Mouse (Mus musculus) layer of hippocampus, postnatal 10 days (tissue): ENCODE results near the gene Nod1. TPM values are rescaled to one million over a fixed set of nuclear protein-coding genes. Genes with fewer than 3 reads are reported as not detected.

Experiments used
- DNase-seq, 2 experiments: peaks; one replicate each; pipeline ENCODE4 v3.0.0; 2021; ENCODE audit warnings: low spot score in 2 of 2
- total RNA-seq, 2 experiments: library from RNA; stranded (reverse); gene quantifications; 2 replicates each; pipeline ENCODE4 v1.2.3; 2021

Gene Nod1
- total RNA-seq, 2 experiments from 2014 or later, result 3.1 to 4.1 TPM

DNA sequence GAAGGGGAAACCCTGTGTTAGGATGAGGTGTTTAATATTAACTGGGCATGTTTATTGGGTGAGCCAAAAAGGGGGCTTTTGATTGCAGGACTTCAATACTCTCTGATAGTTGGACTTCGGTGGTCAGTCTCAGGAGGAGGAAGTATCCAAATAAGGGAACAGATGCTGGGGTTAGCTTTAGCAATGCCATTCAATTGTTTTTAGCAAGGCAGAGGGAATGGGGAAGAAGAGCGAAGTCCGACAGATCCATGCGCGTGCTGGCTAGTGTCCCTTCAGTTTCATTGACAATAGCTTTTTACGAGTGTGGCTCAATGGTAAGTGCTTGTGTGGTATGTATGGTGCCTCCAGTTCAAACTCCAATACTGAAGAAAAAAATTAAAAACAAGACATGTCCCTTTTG lies 31.3 kb downstream of the Nod1 start:
- DNase-seq, result no peak

DNA sequence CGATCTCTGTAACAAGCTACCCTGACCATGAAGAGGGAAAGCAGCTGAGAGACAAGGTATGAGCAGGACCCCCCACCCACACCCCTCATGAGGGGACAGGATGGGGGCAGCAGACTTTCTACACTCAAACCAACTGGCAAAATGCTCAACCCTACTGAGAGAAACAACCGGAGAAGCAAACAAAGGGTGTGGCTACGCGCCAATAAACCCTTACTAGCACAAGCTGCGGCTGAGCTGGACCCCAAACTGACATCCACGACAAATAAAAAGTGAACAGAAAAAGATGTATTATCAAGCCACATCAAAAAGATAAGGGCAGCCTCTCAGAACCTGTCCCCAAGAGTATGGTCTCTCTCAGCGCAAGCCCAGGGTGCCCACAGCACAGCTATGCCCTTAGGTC lies 32.3 kb downstream of the Nod1 start:
- DNase-seq, result no peak

DNA sequence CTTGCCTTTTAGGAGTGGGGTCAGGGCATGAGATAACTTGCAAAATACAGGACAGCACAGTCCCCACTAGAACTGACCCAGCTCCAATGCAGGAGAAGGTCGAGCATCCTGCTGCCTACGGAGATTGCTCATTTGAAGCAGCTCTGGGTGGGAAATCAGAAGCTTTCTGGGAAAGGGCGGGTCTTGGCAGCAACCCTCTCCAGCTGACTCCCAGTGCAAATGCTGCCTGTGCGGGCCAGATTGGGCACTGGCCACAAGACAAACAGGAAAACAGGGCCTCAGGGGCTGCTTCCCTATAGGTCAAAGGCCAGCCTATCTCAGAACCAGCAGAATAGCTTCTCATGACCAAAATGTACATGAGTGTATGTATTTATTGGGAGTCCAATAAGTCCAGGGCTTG lies 32.8 kb downstream of the Nod1 start:
- DNase-seq, result no peak

DNA sequence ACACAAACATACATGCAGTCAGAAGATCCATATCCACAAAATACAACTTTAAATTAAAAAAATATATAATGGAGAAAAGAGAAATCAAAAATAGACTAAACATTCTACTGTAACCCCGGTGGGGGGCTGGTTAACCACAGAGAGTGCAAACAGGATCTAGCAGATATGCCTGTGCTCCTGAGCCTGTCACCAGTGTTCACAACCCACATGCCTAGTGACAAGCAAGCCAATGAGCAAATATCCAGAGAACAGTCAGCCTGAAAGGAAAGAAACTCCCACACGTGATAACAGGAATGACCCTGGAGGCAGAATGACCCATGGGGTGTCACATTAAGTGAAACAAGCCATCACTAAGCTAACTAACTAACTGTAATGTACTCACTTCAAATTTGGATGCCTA lies 35.9 kb downstream of the Nod1 start:
- DNase-seq, result no peak

DNA sequence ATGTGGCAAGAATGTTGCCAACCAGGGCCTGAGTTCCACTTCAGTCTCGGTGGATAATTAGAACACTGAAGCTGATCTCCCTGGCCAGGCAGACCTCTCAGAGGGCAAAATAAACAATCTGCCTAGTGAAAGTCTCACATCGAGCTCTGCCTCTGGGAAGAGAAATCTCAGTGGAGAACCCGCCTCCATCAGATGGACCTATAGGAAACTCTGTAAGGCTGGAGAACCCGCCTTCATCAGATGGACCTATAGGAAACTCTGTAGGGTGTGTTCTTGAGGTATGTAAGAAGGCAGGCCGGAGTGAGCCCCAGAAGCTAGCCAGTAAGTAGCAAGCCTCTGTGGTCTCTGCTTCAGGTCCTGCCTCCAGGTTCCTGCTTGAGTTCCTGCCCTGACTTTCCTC lies 37.5 kb downstream of the Nod1 start:
- no peak for DNase-seq

DNA sequence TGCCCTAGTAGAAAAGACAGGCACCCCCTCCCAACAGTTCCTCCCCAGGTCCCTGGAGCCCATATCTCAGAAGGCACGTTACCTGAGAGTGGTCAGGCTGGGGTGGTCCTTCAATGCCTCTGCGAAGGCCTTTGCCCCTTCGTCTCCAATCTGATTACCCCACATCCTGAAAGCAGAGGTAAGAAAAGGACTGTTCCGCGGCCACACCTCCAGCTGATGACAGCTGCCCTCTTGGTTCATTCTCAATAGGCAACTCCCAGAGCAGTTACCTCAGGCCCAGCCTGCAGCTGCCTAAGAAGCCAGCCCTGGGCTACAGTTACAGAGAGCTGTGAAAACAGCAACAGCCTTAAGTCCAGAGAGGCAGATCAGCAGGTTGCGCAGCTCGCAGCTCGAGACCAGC lies 38.1 kb downstream of the Nod1 start:
- no peak for DNase-seq

DNA sequence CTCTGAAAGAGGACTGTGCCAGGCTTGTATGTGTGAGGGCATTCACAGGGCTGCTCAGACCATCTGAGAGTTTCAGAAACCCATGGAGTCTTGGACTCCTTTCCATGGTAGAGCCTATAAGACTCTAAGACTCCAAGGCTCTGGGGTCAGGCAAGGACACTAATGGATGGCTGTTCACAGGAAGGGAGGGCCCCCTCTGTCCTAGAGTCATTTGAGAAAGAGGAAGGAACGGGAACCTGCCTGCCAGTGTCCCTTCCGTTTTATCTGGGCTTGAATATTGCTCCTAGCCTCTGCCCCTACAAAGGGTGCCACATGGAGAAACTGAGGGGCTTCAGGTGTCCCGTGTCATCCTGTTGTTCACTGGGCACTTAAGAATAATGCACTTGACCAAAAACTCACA lies 38.5 kb downstream of the Nod1 start:
- DNase-seq, result no peak

DNA sequence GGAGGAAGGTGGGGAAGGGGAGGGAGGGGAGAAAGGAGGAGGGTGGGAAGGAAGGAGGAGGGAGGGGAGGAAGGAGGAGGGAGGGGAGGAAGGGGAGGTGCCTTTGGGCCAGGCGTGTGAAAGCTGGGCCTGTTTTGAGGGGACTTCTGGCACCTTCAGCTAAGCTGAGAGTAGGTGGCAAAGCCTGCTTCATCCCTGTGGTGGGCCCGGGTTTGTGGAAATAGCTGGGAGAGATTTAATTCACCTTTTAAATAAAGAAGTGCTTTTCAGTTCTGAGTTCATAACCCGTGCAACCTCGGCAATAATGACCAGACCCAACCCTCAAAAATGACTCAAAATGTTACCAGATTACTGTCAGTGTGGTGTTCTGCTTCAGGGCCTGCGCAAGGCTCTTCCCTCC lies 39.2 kb downstream of the Nod1 start:
- no peak for DNase-seq

DNA sequence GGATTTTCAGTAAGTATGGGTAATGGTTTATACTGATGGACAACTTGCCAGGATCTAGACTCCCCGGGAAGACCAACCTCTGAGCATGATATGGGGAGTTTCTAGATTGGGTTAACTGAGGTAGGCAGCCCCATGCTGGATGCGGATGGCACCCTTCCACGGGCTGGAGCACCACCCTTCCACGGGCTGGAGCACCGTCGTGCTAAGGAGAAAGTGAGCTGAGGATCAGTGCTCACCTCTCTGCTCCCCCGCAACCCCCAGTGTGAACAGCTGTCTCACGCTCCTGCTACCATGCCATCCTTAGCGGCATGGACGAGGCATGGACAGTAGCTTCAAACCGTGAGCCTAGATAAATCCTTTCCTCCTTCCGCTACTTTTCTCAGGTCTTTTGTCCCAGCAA lies 39.9 kb downstream of the Nod1 start:
- DNase-seq, result no peak

DNA sequence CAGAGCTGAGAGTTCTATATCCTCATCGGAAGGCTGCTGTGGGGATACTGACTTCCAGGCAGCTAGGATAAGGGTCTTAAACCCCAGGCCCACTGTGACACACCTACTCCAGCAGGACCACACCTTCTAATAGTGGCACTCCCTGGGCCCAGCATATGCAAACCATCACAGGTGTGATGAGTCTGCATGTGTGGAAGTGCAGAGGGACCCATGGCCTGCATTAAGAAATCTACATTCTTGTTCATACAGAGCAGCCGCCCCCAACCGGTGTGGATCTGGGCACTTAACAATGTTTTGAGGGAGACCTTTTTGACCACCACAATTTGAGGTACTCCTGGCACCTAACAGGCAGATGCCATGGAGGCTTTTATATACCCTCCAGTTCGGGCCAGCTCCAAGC lies 40.8 kb downstream of the Nod1 start:
- no peak for DNase-seq

DNA sequence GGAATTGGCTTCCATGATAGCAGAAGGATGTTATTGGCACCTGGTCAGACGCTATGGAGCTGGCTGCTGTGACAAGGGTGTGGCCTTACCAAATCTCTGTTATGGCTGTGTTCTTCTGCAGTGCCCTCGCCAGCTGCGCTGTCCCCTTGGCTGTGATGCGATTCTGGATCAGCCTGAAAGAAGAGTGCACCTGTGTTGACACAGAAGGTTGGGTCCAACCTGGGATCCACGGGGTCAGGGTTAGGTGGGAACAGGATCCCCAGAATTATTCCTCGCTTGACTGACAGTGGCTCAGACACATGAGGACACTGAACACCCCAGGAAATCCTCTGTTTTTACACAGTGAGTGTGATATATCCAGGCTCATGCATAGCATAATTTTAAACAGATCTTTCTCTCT lies 44.5 kb downstream of the Nod1 start:
- DNase-seq, result no peak

DNA sequence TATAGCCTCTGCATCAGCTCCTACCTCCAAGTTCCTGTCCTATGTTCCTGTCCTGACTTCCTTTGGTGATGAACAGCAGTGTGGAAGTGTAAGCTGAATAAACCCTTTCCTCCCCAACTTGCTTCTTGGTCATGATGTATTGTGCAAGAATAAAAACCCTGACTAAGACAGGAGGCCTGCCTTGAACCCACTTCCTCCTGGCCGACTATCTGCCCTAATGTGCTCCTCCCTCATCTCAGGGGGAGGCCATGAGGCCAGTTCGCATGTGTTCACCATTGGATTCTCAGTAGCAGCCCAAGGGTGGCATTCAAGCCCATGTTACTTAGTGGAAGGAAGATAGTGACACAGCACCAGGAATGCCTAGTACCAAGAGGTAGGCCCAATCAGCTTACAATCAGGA lies 45.5 kb downstream of the Nod1 start:
- no peak for DNase-seq

DNA sequence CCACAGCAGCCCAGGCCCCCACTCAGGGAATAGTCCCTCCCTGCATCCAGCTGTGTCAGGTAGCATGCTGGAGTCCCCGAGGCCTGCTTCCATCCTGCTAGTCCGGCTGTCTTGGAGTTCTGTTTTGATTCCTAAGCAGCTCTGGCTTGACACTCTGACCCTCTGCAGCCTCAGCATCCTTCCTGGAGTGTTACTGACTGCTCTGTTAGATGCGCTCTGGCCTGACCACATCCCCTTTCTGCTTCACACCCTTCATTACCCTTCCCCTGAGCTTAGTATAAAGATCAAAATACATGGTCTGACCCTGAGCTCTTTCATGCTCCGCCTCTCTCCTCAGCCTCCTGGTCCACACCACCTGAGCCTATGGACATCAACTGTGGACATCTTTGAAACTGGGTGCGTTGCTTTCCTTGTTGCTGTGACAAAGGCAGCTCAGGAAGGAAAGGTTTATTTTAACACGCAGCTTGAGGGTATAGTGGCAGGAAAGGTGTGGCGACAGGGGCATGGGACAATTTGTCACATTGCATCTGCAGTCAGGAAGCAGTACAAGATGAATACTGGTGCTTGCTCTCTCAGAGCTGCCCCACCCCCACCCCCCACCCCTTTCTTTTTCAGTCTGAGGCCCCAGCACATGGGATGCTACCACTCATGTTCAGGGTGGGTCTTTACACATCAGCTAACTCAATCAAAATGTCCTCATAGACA lies 46.5 kb downstream of the Nod1 start:
- DNase-seq, result no peak

DNA sequence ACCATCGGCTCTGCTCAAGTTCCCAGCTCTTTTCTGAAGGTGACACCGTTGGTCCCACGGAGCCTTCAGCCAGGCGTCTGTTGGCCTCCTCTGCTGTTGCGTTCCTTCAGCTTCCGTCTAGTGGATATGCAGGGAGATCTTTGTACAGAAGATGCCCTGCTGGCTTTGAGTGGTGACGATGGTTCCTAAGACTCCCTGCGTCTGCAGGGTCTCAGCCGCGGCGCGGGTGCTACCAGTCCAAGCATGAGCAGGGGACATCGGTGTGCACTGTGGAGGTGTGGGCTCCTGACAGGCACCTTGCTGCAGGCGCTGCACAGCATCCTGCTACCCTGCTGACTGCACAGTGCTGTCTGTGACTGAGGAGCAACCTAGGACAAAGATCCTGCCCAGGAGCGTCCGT lies 47.9 kb downstream of the Nod1 start:
- DNase-seq, result no peak

DNA sequence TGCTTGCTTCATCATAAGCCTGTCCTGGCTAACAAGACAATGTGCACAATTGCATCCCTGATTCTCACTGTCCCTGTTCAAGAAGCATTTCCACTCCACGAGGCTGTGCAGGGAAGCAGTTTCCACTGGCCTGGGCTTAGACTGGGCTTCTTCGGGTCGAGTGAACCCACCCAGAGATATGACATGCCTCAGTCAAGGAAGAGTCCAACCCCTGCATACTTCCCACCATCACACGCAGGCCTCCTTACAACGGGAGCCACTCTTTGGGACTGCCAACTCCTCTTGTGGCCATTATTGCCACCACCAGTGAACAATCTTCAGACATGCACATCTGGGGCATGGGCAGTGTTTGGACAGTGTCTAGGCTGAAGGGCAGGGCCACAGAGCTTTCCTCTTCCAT lies 53.9 kb downstream of the Nod1 start:
- no peak for DNase-seq

DNA sequence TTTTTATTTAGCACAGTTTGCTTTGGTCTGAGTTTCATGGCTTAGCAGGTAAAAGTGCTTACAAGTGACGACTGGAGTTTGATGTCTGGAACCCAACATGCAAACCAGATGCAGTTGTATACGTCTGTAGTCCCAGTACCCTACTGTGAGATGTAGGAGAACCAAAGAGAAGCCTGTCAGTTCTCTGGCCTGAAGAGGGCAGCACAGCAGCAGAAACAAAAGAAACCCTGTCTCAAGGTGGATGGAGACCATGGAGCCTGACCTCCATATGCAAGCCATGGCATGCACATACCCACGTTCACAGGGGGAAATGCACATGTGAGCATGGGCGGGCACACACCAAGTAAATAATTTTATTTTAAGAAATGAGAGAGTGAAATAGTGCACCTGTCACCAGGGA lies 54.9 kb downstream of the Nod1 start:
- peak; percentile 46 to 61 for DNase-seq

DNA sequence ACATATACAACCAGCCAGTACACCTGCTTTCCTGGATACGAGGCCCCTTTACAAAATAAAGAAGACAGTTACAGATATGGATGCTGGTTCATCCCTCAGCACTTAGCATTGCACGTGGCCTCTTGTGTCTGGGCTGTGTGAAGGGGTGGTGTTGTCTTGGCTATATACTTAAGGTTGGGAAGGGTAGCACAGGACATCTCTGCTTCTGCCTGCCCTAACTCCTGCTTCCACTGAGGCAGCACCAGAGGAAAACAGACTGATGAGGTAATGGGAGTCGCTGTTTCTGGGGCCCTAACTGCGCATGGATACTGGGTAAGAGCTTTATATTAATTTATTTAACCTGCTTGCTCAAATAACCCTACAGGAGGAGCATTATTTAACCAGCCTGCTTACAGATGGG lies 55.5 kb downstream of the Nod1 start:
- DNase-seq, result no peak

DNA sequence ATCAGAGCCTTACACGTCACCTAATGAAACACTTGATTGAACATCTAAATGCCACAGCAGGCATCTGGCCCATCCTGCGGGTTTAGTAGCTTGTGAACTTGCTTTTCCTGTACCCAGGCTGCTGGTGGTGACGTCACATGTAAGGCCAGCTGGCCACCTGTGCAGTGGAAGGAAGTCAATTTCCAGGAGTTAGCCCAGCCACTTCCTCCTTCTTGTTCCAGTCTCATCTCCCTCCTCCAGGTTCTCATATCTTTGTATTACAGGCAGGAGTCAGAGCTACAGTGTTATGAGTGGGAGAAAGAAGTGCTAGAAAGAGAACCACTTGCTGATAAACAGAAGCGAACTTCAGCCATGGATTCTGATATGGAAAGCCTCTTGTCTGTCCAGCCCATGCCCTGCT lies 56.2 kb downstream of the Nod1 start:
- DNase-seq, result no peak

DNA sequence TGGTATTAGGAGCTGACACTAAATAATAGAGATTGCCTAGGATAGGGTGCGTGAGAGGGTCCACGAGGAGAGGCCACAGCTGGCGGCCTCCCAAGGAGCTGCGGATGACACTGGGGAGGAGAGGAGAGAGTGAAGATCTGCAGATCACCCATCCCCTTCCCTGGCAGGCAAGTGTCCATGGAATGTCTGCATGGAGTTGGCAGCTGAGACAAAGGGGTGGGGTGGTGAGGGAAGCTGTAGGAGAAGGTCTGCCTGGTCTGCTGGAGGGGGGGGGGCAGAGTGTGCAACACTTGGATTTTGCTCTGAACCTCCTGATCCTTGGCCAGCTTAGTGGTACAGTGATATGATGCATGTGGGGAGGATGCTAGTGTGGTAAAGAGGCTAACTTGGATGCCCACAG lies 57.4 kb downstream of the Nod1 start:
- DNase-seq, result no peak

DNA sequence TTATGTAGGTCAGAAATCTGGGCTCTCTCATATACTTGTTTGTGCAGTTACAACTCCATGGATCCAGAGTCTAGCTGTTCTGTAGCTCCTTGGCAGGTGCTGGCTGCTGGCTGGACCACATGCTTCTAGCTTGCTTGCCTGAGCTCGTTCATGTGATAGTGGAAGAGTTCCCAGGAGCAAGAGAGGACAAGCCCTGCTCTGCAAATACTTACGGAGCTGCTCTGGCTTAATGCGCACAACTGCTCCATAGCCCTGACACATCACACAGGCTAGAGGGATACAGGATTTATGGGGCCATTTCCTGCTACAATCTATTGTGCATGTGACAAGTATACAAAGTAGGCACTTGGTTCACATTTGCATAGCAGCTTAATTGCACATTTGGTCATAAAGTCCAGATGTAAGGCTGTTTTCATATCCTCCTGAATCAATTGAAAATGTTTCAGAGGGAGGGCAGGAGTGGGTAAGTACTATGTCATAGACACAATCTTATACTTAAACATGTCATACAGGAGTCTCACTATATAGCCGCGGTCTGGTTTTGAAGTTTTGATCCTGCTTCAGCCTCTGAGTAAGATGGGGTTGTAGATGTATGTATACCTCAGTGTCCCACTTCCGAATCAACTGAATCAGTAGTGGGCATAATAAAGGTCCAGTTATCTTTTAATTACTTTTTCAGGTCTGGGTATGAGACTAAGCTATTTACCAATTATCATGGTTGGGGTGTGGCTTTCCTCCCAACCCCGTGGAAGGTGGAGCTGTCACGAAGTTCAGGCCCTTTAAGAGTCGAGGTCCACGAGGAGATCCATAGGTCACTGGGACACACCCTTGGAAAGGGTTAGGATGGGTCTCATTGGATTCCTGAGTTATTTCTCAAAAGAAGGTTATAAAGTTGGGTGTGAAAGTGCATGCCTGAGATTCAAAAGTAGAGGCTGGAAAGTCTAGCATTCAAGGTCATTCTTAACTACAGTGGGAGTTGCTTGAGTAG lies 66.1 kb downstream of the Nod1 start:
- DNase-seq, result peak in 1 of 2 experiments; percentile 19

DNA sequence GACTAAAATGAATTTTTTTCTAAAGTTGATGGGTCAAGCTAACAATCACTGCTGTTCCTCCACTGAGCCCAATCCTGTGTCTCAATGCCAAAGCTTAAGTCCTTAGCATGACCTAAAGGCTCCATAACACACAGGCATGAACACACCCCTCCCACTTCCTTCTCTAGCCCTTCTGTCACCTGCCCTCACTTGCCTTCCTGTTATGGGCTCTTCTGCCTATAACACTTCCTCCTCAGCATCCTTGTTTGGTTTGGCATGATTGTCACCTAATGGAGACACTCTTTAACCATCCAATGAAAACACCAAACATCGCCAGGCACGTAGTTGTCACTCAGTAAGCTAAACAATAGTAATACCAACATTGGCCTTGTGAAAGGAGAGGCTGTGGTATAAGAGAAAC lies 69.9 kb downstream of the Nod1 start:
- DNase-seq, result no peak

DNA sequence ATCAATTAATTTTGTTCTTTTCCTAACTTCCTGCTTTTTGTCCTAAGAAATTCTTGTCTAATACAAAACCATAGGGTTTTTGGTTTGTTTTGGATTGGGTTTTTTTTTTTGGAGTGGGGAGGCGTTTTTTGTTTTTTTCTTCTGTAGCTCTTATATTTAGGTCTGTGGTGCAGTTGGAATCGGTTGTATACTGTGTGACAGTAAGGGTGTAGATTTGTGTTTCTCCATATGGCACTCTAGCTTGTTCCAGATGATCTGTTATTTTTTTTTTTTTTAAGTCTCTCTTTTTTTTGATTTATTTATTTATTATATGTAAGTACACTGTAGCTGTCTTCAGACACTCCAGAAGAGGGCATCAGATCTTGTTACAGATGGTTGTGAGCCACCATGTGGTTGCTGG lies 72.2 kb downstream of the Nod1 start:
- no peak for DNase-seq

DNA sequence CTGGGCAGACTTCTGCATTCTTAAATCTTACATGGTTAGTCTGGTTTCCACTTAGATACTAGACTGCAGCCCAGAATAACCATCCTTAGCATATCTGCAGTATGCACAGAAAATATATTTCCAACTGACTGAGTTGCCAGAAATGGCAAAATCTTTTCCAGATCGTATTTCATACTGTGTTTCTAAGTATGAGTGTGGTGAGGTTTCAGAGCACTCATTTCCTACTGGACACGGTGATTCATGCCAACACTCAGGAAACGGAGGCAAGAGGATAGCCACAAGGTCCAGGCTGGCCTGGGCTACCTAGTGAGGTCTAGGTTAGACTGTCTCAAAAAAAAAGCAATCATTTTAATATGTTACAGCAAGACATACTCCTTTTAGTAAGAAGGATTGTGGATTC lies 81.0 kb downstream of the Nod1 start:
- no peak for DNase-seq
